Mouse (Mus musculus) stomach, postnatal 0 days (tissue): ENCODE results near the gene Il16.

ENCODE experiments used
- CTCF ChIP-seq: IDR thresholded peaks from 2 replicates; pipeline ENCODE4 v1.5.1; 2016; ENCODE audit warnings: antibody characterized with exemption, low read depth, mild to moderate bottlenecking, moderate library complexity
- EP300 ChIP-seq: optimal IDR thresholded peaks from 2 replicates; pipeline ENCODE3; 2016; ENCODE audit warnings: antibody characterized with exemption

DNA sequence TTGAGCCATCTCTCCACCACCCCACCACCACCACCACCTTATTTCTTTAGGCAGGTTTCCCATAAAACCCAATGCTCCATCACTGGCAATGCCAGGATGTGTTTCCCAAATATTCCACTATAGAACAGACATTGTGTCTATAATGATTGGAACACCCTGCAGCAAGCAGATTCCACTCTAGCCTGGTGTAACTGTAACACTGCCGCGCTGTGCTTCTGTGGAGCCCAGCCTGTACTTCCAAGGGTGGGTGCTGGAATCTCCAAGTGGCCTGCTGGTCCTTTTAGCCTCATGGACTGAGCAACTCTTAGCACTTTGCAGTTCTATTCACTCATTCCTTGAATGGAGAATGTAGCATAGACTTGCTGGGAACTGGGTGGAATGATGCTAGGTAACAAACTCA, 138.7 kb downstream of the Il16 start:
- no peak for TF ChIP-seq CTCF
- TF ChIP-seq EP300, result no peak
